Mouse (Mus musculus) hindlimb bud, embryonic 11.5 days (tissue): Measurements from ENCODE around the gene Cry2.

Experiments
- DNase-seq: peaks from one replicate; pipeline ENCODE4 v3.0.0-alpha.2; 2012; ENCODE audit warnings: low read depth, low spot score; ENCODE audit errors: extremely low spot score

Gene Cry2

GRCm38 (mm10) chr2:92371971-92372690, 61.7 kb downstream of the Cry2 start:
- no peak for DNase-seq

GRCm38 (mm10) chr2:92370821-92371805, 62.7 kb downstream of the Cry2 start:
- DNase-seq: no peak

- DNase-seq: no peak
Observed at GRCm38 (mm10) chr2:92370375-92370774, 63.5 kb downstream of the Cry2 start.

GRCm38 (mm10) chr2:92367383-92368029, 66.3 kb downstream of the Cry2 start:
- no peak for DNase-seq

- no peak for DNase-seq
Observed at GRCm38 (mm10) chr2:92365568-92365967, 68.3 kb downstream of the Cry2 start.

- no peak for DNase-seq
Observed at GRCm38 (mm10) chr2:92364086-92364485, 69.8 kb downstream of the Cry2 start.

- no peak for DNase-seq
Observed at GRCm38 (mm10) chr2:92362571-92363228, 71.1 kb downstream of the Cry2 start.

- no peak for DNase-seq
Observed at GRCm38 (mm10) chr2:92361795-92362194, 72.0 kb downstream of the Cry2 start.

GRCm38 (mm10) chr2:92360893-92361292, 73.0 kb downstream of the Cry2 start:
- DNase-seq: no peak

GRCm38 (mm10) chr2:92360186-92360823, 73.5 kb downstream of the Cry2 start:
- no peak for DNase-seq

- DNase-seq: no peak
Observed at GRCm38 (mm10) chr2:92359301-92359700, 74.5 kb downstream of the Cry2 start.

- DNase-seq: no peak
Observed at GRCm38 (mm10) chr2:92354224-92354623, 79.6 kb downstream of the Cry2 start.
